Mouse (Mus musculus) hindbrain, embryonic 11.5 days (tissue): Measurements from ENCODE around the gene Cysrt1. TPM values are rescaled to one million over a fixed set of nuclear protein-coding genes. Genes with fewer than 3 reads are reported as not detected.

Source experiments
- ATAC-seq: fragments of 200-750 bp; cut with Nextera tagmentation; 2 replicates; pipeline ENCODE4 v1.8.0; 2017; ENCODE audit warnings: mild to moderate bottlenecking, moderate TSS enrichment, moderate library complexity; ENCODE audit not compliant: low FRiP score
- DNase-seq: peaks from one replicate; pipeline ENCODE4 v3.0.0-alpha.2; 2015; ENCODE audit warnings: low spot score
- H3K27ac ChIP-seq: fragments of 300-500 bp; sonication (generic); 2 replicates; pipeline ENCODE4 v1.5.1; 2014; ENCODE audit warnings: mild to moderate bottlenecking, low read depth, low read length
- H3K27me3 ChIP-seq: fragments of 300-500 bp; sonication (generic); 2 replicates; pipeline ENCODE4 v1.6.1; 2014; ENCODE audit warnings: mild to moderate bottlenecking, low read length, moderate library complexity, mixed read lengths; ENCODE audit not compliant: control insufficient read depth, insufficient read depth
- H3K36me3 ChIP-seq: fragments of 300-500 bp; sonication (generic); 2 replicates; pipeline ENCODE4 v1.6.1; 2014; ENCODE audit warnings: mild to moderate bottlenecking, low read length, moderate library complexity, mixed read lengths; ENCODE audit not compliant: control insufficient read depth, insufficient read depth
- H3K4me1 ChIP-seq: fragments of 300-500 bp; sonication (generic); replicated peaks from 2 replicates; pipeline ENCODE4 v1.6.1; 2014; ENCODE audit warnings: low read length, mixed read lengths; ENCODE audit not compliant: control insufficient read depth, insufficient read depth
- H3K4me2 ChIP-seq: fragments of 300-500 bp; sonication (generic); replicated peaks from 2 replicates; pipeline ENCODE4 v1.6.1; 2014; ENCODE audit warnings: mild to moderate bottlenecking, low read depth, low read length
- H3K4me3 ChIP-seq: fragments of 300-500 bp; sonication (generic); 2 replicates; pipeline ENCODE4 v1.5.1; 2014; ENCODE audit warnings: low read depth, low read length
- H3K9ac ChIP-seq: fragments of 300-500 bp; sonication (generic); 2 replicates; pipeline ENCODE4 v1.6.1; 2014; ENCODE audit warnings: low read depth, low read length
- H3K9me3 ChIP-seq: fragments of 300-500 bp; sonication (generic); 2 replicates; pipeline ENCODE4 v1.6.1; 2016; ENCODE audit warnings: low read length; ENCODE audit not compliant: control insufficient read depth
- WGBS: fragments of 180-500 bp; shearing (Covaris S2); extraction: QIAGEN DNeasy Blood & Tissue Kit; methylation state at CpG from one replicate; pipeline ENCODE4 v1.1.7; 2014; 5-methylcytosine and 5-hydroxymethylcytosine counted together
- polyA plus RNA-seq: library from polyadenylated mRNA; unstranded; fragments of >200 nt; fragmentation: Nextera tagmentation; extraction: Ambion mirVana; gene quantifications from 2 replicates; pipeline ENCODE4 v1.2.1, GENCODE M21; 2014

The Cysrt1 gene
- polyA plus RNA-seq, 1 experiment from 2014 or later: not detected

GRCm38 (mm10) chr2:25197191-25197590, 45.1 kb downstream of the Cysrt1 start:
- DNase-seq: no peak
- H3K27me3 ChIP-seq: peaks cover 24% of the 10 kb centered on the region
- 23% methylated on average over 2 of the region's 2 CpGs for WGBS

GRCm38 (mm10) chr2:25196172-25196954, 45.9 kb downstream of the Cysrt1 start, which contains the start of gene Tor4a:
TSS of gene Tor4a (minus strand) at chr2:25196886.
- no peak for DNase-seq
- Histone ChIP-seq H3K4me1 (peaks cover 2% of the 10 kb centered on the region; the same call in 1 of the 2 replicates), H3K27me3 (peaks cover 24% of the 10 kb centered on the region), H3K4me3 (peak within 1 kb of the TSS; percentile 6), H3K27ac (no peak within 1 kb of the TSS), H3K9me3 (no peaks in the 10 kb centered on the region), H3K36me3 (peaks cover 7% of the 10 kb centered on the region; the same call in 1 of the 2 replicates), H3K9ac (no peak within 1 kb of the TSS), H3K4me2 (peak within 1 kb of the TSS; percentile 8; the same call in 1 of the 2 replicates)
- ATAC-seq: no peak
- 11% methylated on average over 8 of the region's 8 CpGs for WGBS

More at GRCm38 (mm10) chr2:25197191-25197590, 45.1 kb downstream of the Cysrt1 start:
- H3K4me1 ChIP-seq: peaks cover 2% of the 10 kb centered on the region; the same call in 1 of the 2 replicates
- ATAC-seq: no peak
- H3K27ac ChIP-seq: no peak overlapping the region
- H3K36me3 ChIP-seq: peaks cover 7% of the 10 kb centered on the region; the same call in 1 of the 2 replicates
- H3K9me3 ChIP-seq: no peaks in the 10 kb centered on the region
- no peak overlapping the region for H3K4me3 ChIP-seq
- H3K4me2 ChIP-seq: no peak overlapping the region
- no peak overlapping the region for H3K9ac ChIP-seq

- WGBS: 19% methylated on average over 55 of the region's 55 CpGs
- H3K4me3 ChIP-seq: peak overlapping the region; percentile 6
Measured at GRCm38 (mm10) chr2:25195211-25196156, 46.8 kb downstream of the Cysrt1 start.

GRCm38 (mm10) chr2:25194486-25195171, 47.6 kb downstream of the Cysrt1 start:
- no peak overlapping the region for H3K4me2 ChIP-seq
- H3K4me3 ChIP-seq: no peak overlapping the region

More at GRCm38 (mm10) chr2:25195211-25196156, 46.8 kb downstream of the Cysrt1 start:
- H3K27me3 ChIP-seq: peaks cover 24% of the 10 kb centered on the region
- peaks cover 2% of the 10 kb centered on the region; the same call in 1 of the 2 replicates for H3K36me3 ChIP-seq
- peaks cover 2% of the 10 kb centered on the region; the same call in 1 of the 2 replicates for H3K4me1 ChIP-seq
- H3K9ac ChIP-seq: no peak overlapping the region
- peak overlapping the region; percentile 8; the same call in 1 of the 2 replicates for H3K4me2 ChIP-seq
- H3K9me3 ChIP-seq: no peaks in the 10 kb centered on the region
- H3K27ac ChIP-seq: no peak overlapping the region
- DNase-seq: no peak
- ATAC-seq: no peak; the same call in 1 of the 2 replicates

GRCm38 (mm10) chr2:25194006-25194405, 48.2 kb downstream of the Cysrt1 start:
- no peak overlapping the region for H3K4me3 ChIP-seq
- ATAC-seq (no peak), DNase-seq (no peak)
- H3K4me2 ChIP-seq: no peak overlapping the region
- peaks cover 2% of the 10 kb centered on the region; the same call in 1 of the 2 replicates for H3K4me1 ChIP-seq
- H3K9ac ChIP-seq: no peak overlapping the region
- 74% methylated on average over 5 of the region's 5 CpGs for WGBS
- H3K27me3 ChIP-seq: peaks cover 24% of the 10 kb centered on the region
- no peaks in the 10 kb centered on the region for H3K9me3 ChIP-seq
- H3K27ac ChIP-seq: no peak overlapping the region
- no peaks in the 10 kb centered on the region for H3K36me3 ChIP-seq

More at GRCm38 (mm10) chr2:25194486-25195171, 47.6 kb downstream of the Cysrt1 start:
- WGBS: 82% methylated on average over 17 of the region's 17 CpGs
- Histone ChIP-seq H3K9ac (no peak overlapping the region), H3K27ac (no peak overlapping the region), H3K4me1 (peaks cover 2% of the 10 kb centered on the region; the same call in 1 of the 2 replicates), H3K36me3 (no peaks in the 10 kb centered on the region), H3K9me3 (no peaks in the 10 kb centered on the region), H3K27me3 (peaks cover 24% of the 10 kb centered on the region)
- DNase-seq: no peak
- no peak for ATAC-seq

- ATAC-seq: peak; percentile 73
- H3K27me3 ChIP-seq: peaks cover 24% of the 10 kb centered on the region
- H3K9ac ChIP-seq: no peak overlapping the region
- H3K4me1 ChIP-seq: peaks cover 2% of the 10 kb centered on the region; the same call in 1 of the 2 replicates
- H3K27ac ChIP-seq: no peak overlapping the region
- H3K36me3 ChIP-seq: no peaks in the 10 kb centered on the region
- no peak overlapping the region for H3K4me2 ChIP-seq
- peak; percentile 92 for DNase-seq
- H3K9me3 ChIP-seq: no peaks in the 10 kb centered on the region
- H3K4me3 ChIP-seq: no peak overlapping the region
- WGBS: 2% methylated on average over 6 of the region's 6 CpGs
Measured at GRCm38 (mm10) chr2:25193330-25193770, 48.9 kb downstream of the Cysrt1 start.
